Mouse (Mus musculus) hindbrain, embryonic 14.5 days (tissue): ENCODE data around the gene Ppp1r3d. TPM values are rescaled to one million over a fixed set of nuclear protein-coding genes. Genes with fewer than 3 reads are reported as not detected.

ENCODE experiments used
- ATAC-seq: fragments of 200-750 bp; cut with Nextera tagmentation; 2 replicates; pipeline ENCODE4 v1.8.0; 2017; ENCODE audit warnings: moderate number of reproducible peaks, mild to moderate bottlenecking, moderate TSS enrichment, moderate library complexity; ENCODE audit not compliant: low FRiP score
- DNase-seq: peaks from one replicate; pipeline ENCODE4 v3.0.0-alpha.2; 2015; ENCODE audit warnings: low spot score
- H3K27ac ChIP-seq: fragments of 300-500 bp; sonication (generic); 2 replicates; pipeline ENCODE4 v1.5.1; 2014; ENCODE audit warnings: mild to moderate bottlenecking, moderate library complexity
- H3K27me3 ChIP-seq: fragments of 300-500 bp; sonication (generic); 2 replicates; pipeline ENCODE4 v1.6.1; 2014; ENCODE audit warnings: mild to moderate bottlenecking, low read length, mixed read lengths; ENCODE audit not compliant: control insufficient read depth, insufficient read depth
- H3K36me3 ChIP-seq: fragments of 300-500 bp; sonication (generic); replicated peaks from 2 replicates; pipeline ENCODE4 v1.6.1; 2014; ENCODE audit not compliant: control insufficient read depth, insufficient read depth
- H3K4me1 ChIP-seq: fragments of 300-500 bp; sonication (generic); replicated peaks from 2 replicates; pipeline ENCODE4 v1.6.1; 2014; ENCODE audit warnings: antibody characterized with exemption, low read length, mixed read lengths; ENCODE audit not compliant: control insufficient read depth, insufficient read depth
- H3K4me2 ChIP-seq: fragments of 300-500 bp; sonication (generic); replicated peaks from 2 replicates; pipeline ENCODE4 v1.6.1; 2014; ENCODE audit warnings: mild to moderate bottlenecking, moderate library complexity
- H3K4me3 ChIP-seq: fragments of 300-500 bp; sonication (generic); replicated peaks from 2 replicates; pipeline ENCODE4 v1.5.1; 2014; ENCODE audit warnings: mild to moderate bottlenecking, low read length
- H3K9ac ChIP-seq: fragments of 300-500 bp; sonication (generic); 2 replicates; pipeline ENCODE4 v1.6.1; 2014
- H3K9me3 ChIP-seq: fragments of 300-500 bp; sonication (generic); 2 replicates; pipeline ENCODE4 v1.6.1; 2016; ENCODE audit warnings: low read length; ENCODE audit not compliant: control insufficient read depth
- WGBS: fragments of 180-500 bp; shearing (Covaris S2); extraction: QIAGEN DNeasy Blood & Tissue Kit; methylation state at CpG from one replicate; pipeline ENCODE4 v1.1.7; 2014; 5-methylcytosine and 5-hydroxymethylcytosine counted together
- polyA plus RNA-seq: library from polyadenylated mRNA; unstranded; fragments of >200 nt; fragmentation: Nextera tagmentation; extraction: Ambion mirVana; gene quantifications from 2 replicates; pipeline ENCODE4 v1.2.1, GENCODE M21; 2014

Gene Ppp1r3d
- polyA plus RNA-seq, 1 experiment from 2014 or later: 5.0 TPM

DNA sequence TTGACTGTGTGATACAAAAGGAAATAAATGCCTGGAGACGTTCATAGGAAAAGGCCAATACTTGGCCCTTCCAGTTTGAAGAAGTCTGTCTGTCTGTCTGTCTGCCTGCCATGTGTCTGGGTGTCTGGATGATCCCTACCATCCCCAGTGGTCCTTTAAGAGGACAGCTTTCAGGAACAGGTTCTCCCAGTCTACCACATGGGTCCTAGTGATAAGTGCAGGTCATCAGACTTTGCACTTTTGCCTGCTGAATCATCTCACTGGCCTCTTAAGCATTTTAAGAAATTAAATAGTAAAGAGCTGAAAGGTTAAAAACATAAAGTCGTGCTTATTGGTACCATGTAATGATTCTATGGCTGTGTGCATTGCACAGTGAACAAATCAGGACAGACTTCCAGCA, 19.2 kb upstream of the Ppp1r3d start:
- Histone ChIP-seq H3K4me3 (no peak overlapping the region), H3K36me3 (no peaks in the 10 kb centered on the region), H3K4me2 (no peak overlapping the region), H3K9ac (no peak overlapping the region), H3K27ac (no peak overlapping the region), H3K27me3 (no peaks in the 10 kb centered on the region), H3K4me1 (no peaks in the 10 kb centered on the region), H3K9me3 (no peaks in the 10 kb centered on the region)
- DNase-seq: no peak
- WGBS: 76% methylated on average over 2 of the region's 2 CpGs
- no peak for ATAC-seq

DNA sequence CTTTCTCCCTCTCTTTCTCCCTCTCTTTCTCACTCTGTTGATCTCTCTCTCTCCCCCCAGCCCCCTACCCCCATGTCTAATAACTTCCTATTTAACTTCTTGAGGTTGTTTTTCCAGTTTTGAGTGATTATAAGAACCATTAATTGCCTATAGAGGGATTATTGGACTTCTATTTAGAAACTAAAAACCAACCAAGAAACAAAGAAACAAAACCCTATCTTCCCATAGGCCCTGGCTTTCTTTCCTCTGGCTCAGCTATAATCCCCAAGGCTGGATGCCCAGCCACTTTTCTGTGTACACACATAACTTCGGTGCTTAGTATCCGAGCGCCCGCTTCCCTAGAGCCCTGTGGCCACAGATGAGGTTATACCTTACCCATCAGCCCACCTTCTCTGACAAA, 16.0 kb upstream of the Ppp1r3d start, which contains the start of gene Cdh26:
Cdh26 (plus strand) TSS at position 301 of the 400 bp plus-strand sequence.
- WGBS: 88% methylated on average over 4 of the region's 4 CpGs
- no peak within 1 kb of the TSS for H3K4me2 ChIP-seq
- ATAC-seq: no peak
- H3K27ac ChIP-seq: no peak within 1 kb of the TSS
- H3K9me3 ChIP-seq: no peaks in the 10 kb centered on the region
- H3K27me3 ChIP-seq: no peaks in the 10 kb centered on the region
- no peak within 1 kb of the TSS for H3K4me3 ChIP-seq
- H3K9ac ChIP-seq: no peak within 1 kb of the TSS
- no peaks in the 10 kb centered on the region for H3K36me3 ChIP-seq
- H3K4me1 ChIP-seq: no peaks in the 10 kb centered on the region
- no peak for DNase-seq

DNA sequence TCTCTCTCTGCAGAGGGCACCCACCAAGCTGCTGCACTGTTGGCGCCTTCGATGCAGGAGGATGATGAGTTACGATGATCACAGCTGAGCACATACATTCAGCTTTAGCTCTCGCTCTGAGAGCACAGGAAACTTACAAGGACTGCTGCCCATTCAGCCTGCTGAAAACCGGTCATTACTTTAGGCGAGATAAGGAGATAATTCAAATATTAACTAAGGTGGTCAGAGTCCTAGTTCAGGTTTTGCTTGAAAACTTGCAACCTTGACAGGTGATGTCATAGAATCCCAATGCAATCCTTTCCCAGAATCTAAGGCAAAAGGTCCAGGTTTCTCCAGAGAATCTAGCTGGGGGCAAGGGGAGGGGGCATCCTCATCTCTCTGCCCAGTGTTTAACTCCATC, 15.2 kb upstream of the Ppp1r3d start:
- ATAC-seq: no peak
- Histone ChIP-seq H3K27me3 (no peaks in the 10 kb centered on the region), H3K9ac (no peak overlapping the region), H3K36me3 (no peaks in the 10 kb centered on the region), H3K4me2 (no peak overlapping the region), H3K9me3 (no peaks in the 10 kb centered on the region), H3K4me3 (no peak overlapping the region), H3K27ac (no peak overlapping the region), H3K4me1 (no peaks in the 10 kb centered on the region)
- 80% methylated on average over 6 of the region's 6 CpGs for WGBS
- DNase-seq: no peak

DNA sequence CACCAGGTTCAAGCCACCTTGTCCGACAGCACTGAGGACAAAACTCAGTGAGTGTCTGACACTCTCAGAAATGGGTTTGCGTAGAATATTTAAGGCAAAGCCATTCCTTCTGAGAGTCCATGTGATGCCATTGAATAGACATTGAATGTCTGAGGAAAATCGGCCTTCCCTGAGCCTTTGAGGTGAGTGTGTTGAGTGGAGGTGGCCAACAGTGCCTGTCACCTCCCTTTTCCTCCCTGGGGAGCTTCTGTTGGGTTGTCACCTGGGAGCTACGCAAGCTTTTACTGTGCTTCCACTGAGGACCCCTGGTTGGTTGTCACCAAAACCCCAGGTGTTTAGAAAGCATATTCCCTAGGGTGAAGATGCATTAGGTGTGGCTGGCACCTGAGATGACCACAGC, 14.4 kb upstream of the Ppp1r3d start:
- 88% methylated on average over 4 of the region's 4 CpGs for WGBS
- ATAC-seq: no peak
- no peaks in the 10 kb centered on the region for H3K27me3 ChIP-seq
- no peak overlapping the region for H3K4me3 ChIP-seq
- no peak overlapping the region for H3K27ac ChIP-seq
- no peaks in the 10 kb centered on the region for H3K36me3 ChIP-seq
- H3K9ac ChIP-seq: no peak overlapping the region
- H3K4me1 ChIP-seq: no peaks in the 10 kb centered on the region
- no peak for DNase-seq
- no peak overlapping the region for H3K4me2 ChIP-seq
- no peaks in the 10 kb centered on the region for H3K9me3 ChIP-seq

DNA sequence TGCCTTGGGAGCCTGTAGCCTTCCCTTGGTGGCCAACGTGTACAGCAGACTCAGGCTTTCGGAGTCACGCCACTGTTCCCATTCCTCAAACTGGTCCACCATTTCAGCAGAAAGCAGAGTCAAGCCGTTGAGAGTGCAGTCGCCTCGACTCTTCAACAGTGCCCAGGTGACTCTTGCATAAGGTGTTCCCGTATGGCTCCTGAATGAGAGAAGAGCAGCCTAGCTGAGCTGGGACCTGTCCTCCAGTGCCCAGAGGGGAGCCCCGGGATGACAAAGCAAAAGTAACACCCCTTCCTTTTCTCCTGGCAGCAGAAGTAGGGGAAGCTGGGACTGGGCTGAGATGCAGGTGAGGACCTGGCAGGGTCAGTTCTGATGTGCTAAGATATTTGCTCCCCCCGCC, 13.9 kb upstream of the Ppp1r3d start:
- Histone ChIP-seq H3K9me3 (no peaks in the 10 kb centered on the region), H3K27me3 (no peaks in the 10 kb centered on the region), H3K4me3 (no peak overlapping the region), H3K36me3 (no peaks in the 10 kb centered on the region), H3K9ac (no peak overlapping the region), H3K4me2 (no peak overlapping the region), H3K27ac (no peak overlapping the region), H3K4me1 (no peaks in the 10 kb centered on the region)
- ATAC-seq (no peak), DNase-seq (no peak)
- WGBS: 80% methylated on average over 9 of the region's 9 CpGs

DNA sequence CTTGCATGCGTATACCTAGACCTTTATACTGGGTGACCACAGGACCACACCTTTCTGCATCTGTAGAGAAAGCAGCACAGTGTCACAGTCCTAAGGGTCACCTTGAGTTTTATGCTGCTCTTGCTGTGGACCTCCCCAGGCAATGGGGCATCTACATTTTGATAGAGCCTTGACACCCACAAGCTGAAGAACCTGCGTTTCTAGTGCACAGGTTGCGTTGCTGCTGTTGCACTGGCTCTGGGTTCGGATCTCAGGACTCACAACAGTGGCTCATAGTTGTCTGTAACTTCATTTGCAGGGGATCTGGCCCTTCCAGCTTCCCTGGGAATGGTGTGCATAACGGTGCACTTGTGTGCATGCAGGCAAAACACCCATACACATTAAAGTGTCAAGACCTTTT, 12.9 kb upstream of the Ppp1r3d start:
- H3K4me2 ChIP-seq: no peak overlapping the region
- no peak overlapping the region for H3K27ac ChIP-seq
- H3K4me1 ChIP-seq: peaks cover 5% of the 10 kb centered on the region; the same call in 1 of the 2 replicates
- H3K4me3 ChIP-seq: no peak overlapping the region
- H3K9me3 ChIP-seq: no peaks in the 10 kb centered on the region
- no peak for ATAC-seq
- DNase-seq: no peak
- no peak overlapping the region for H3K9ac ChIP-seq
- no peaks in the 10 kb centered on the region for H3K36me3 ChIP-seq
- H3K27me3 ChIP-seq: no peaks in the 10 kb centered on the region
- 88% methylated on average over 5 of the region's 5 CpGs for WGBS

DNA sequence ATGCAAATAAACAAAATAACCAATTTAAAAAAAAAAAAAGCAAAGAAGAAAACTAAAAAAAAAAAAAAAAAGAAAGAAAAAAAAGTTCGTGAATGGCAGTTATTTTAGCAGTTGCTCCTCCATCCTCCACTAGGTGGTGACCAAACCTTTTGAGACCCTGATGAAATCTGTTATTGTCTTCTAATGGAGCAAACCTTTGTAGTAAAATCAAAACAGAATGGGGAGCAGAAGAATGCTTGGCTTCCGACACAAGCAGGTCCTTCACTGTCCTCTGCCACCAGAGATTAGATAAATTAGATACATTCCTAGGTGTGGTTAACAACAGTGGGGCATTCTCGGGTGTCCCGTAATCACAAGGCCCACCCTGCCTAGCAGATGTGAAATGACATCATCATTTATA, 12.0 kb upstream of the Ppp1r3d start:
- peak; percentile 76 for DNase-seq
- WGBS: 43% methylated on average over 4 of the region's 4 CpGs

DNA sequence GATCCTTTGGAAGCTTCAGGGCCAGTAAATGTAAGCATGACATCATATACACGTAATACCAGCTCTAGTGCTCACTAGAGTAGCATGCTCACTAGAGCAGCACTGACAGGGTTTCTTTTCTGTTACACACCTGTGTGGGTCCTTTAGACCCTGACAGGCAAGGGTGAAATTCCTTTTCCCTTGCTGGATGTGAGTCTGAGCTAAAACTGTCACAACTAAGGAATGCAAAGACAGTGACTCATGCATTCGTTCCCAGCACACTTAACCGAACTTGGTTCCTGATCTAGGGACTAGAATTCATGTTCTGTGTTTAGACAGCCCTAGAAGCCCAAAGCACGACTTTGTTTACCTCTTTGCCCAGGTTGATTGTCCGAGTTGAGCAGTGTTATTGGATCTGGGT, 9.0 kb upstream of the Ppp1r3d start:
- no peak for ATAC-seq
- Histone ChIP-seq H3K9me3 (no peaks in the 10 kb centered on the region), H3K27ac (no peak overlapping the region), H3K4me2 (no peak overlapping the region), H3K27me3 (no peaks in the 10 kb centered on the region), H3K36me3 (0 out of 2 replicates have a peak, but pooled peaks cover 9% of the 10 kb centered on the region), H3K4me3 (no peak overlapping the region), H3K9ac (no peak overlapping the region), H3K4me1 (peaks cover 8% of the 10 kb centered on the region; the same call in 1 of the 2 replicates)
- 82% methylated on average over 5 of the region's 5 CpGs for WGBS
- no peak for DNase-seq

More for the DNA sequence above, 12.0 kb upstream of the Ppp1r3d start:
- no peak overlapping the region for H3K4me2 ChIP-seq
- H3K27ac ChIP-seq: no peak overlapping the region
- H3K9me3 ChIP-seq: no peaks in the 10 kb centered on the region
- H3K27me3 ChIP-seq: no peaks in the 10 kb centered on the region
- H3K4me1 ChIP-seq: peaks cover 8% of the 10 kb centered on the region; the same call in 1 of the 2 replicates
- H3K36me3 ChIP-seq: 0 out of 2 replicates have a peak, but pooled peaks cover under 1% of the 10 kb centered on the region
- H3K4me3 ChIP-seq: no peak overlapping the region
- H3K9ac ChIP-seq: no peak overlapping the region
- no peak for ATAC-seq

- H3K4me2 ChIP-seq: no peak overlapping the region
- H3K27ac ChIP-seq: peak overlapping the region; percentile 32; the same call in 1 of the 2 replicates
- WGBS: 69% methylated on average over 2 of the region's 3 CpGs
Measured at GRCm38 (mm10) chr2:178422186-178422585, 7.9 kb upstream of the Ppp1r3d start.

DNA sequence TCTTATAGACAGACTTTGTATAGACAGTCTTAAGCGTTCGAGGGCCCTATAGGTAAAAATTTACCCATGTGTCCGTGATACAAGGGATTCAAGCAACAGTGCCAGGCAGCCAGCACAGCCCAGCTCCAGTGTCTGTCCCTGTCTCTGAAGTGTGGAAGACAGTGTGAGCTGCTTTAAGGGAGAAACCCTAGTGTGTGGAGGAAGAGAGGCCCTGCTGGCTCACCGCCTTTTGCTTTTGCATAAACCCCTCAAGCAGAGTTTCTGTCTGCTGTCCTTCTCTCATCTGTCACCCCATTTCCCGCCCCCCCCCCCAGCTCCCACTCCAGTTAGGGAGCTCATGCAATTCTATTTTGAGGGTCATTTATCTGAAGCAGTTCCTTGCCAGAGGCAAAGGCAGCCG, 7.3 kb upstream of the Ppp1r3d start:
- DNase-seq (no peak), ATAC-seq (no peak)
- Histone ChIP-seq H3K9ac (no peak overlapping the region), H3K27ac (no peak overlapping the region), H3K9me3 (no peaks in the 10 kb centered on the region), H3K4me1 (peaks cover 8% of the 10 kb centered on the region; the same call in 1 of the 2 replicates), H3K27me3 (no peaks in the 10 kb centered on the region), H3K36me3 (0 out of 2 replicates have a peak, but pooled peaks cover 13% of the 10 kb centered on the region), H3K4me3 (no peak overlapping the region), H3K4me2 (no peak overlapping the region)
- WGBS: 48% methylated on average over 6 of the region's 6 CpGs

More at GRCm38 (mm10) chr2:178422186-178422585, 7.9 kb upstream of the Ppp1r3d start:
- Histone ChIP-seq H3K36me3 (0 out of 2 replicates have a peak, but pooled peaks cover 13% of the 10 kb centered on the region), H3K27me3 (no peaks in the 10 kb centered on the region), H3K4me3 (no peak overlapping the region), H3K4me1 (peaks cover 8% of the 10 kb centered on the region; the same call in 1 of the 2 replicates), H3K9me3 (no peaks in the 10 kb centered on the region), H3K9ac (no peak overlapping the region)
- ATAC-seq (no peak), DNase-seq (no peak)
